Mouse (Mus musculus) hindbrain, embryonic 11.5 days (tissue): Measurements from ENCODE around the gene Cd80. TPM values are rescaled to one million over a fixed set of nuclear protein-coding genes. Genes with fewer than 3 reads are reported as not detected.

ENCODE experiments used
- polyA plus RNA-seq: library from polyadenylated mRNA; unstranded; fragments of >200 nt; fragmentation: Nextera tagmentation; extraction: Ambion mirVana; gene quantifications from 2 replicates; pipeline ENCODE4 v1.2.1, GENCODE M21; 2014

Cd80 gene
- polyA plus RNA-seq, 1 experiment from 2014 or later, result 0.73 TPM

Other genes starting within 250 kb of the Cd80 start
- gene Nr1i2, start 160.7 kb upstream of the Cd80 start, polyA plus RNA-seq, result 0.06 TPM in 1 of 2 replicates, not detected in the other
- 1.3 and 1.5 TPM in 2 replicates for gene Maats1, start 113.4 kb upstream of the Cd80 start, polyA plus RNA-seq
- gene Cox17, start 108.6 kb upstream of the Cd80 start, polyA plus RNA-seq, result 121 and 122 TPM in 2 replicates
- not detected in 2 replicates for gene Gm21987, start 108.5 kb upstream of the Cd80 start, polyA plus RNA-seq
- gene Popdc2, start 93.4 kb upstream of the Cd80 start, polyA plus RNA-seq, result 0.89 and 1.0 TPM in 2 replicates
- gene Pla1a, start 22.4 kb upstream of the Cd80 start, polyA plus RNA-seq, result 0.14 and 0.28 TPM in 2 replicates
- gene Adprh, start 2.9 kb upstream of the Cd80 start, polyA plus RNA-seq, result 116 and 125 TPM in 2 replicates
- gene Timmdc1, start 67.1 kb downstream of the Cd80 start, polyA plus RNA-seq, result 26.9 and 35.6 TPM in 2 replicates
- 69.8 and 77.3 TPM in 2 replicates for gene Poglut1, start 94.7 kb downstream of the Cd80 start, polyA plus RNA-seq
- 74.8 and 91.1 TPM in 2 replicates for gene Tmem39a, start 103.1 kb downstream of the Cd80 start, polyA plus RNA-seq